ENCODE assay signal across 8 mouse cellular contexts in genomic region chr11:93884901-93885571, GRCm38 (mm10). TPM values are rescaled to one million over a fixed set of nuclear protein-coding genes. Genes with fewer than 3 reads are reported as not detected.
DNase-seq lines count a peak whose midpoint lies in the region; ATAC-seq lines count a peak whose summit lies in the region.

No protein-coding gene starts in this region.

- no peaks in the 10 kb centered on the region for H3K9me3 ChIP-seq in midbrain, embryonic 16.5 days (replicated peaks; ENCODE audit: control insufficient read depth, low read length, poor library complexity, severe bottlenecking)
- H3K9me3 ChIP-seq in stomach, embryonic 14.5 days (ENCODE audit: control insufficient read depth, low read depth, low read length): no peaks in the 10 kb centered on the region

- H3K9ac ChIP-seq in midbrain, embryonic 16.5 days (ENCODE audit: low read depth, low read length): peak overlapping the region; percentile 78
- peak overlapping the region; percentile 93 for H3K9ac ChIP-seq in stomach, embryonic 14.5 days (replicated peaks; ENCODE audit: low read depth, low read length)

- H3K27me3 ChIP-seq in midbrain, embryonic 16.5 days (ENCODE audit: control insufficient read depth, insufficient read depth, low read depth, low read length): no peaks in the 10 kb centered on the region
- no peaks in the 10 kb centered on the region for H3K27me3 ChIP-seq in stomach, embryonic 14.5 days (ENCODE audit: control insufficient read depth, insufficient read depth, low read length)

- peak overlapping the region; percentile 62 for H3K4me3 ChIP-seq in midbrain, embryonic 16.5 days (ENCODE audit: low read depth, low read length)
- peak overlapping the region; percentile 97 for H3K4me3 ChIP-seq in stomach, embryonic 14.5 days (ENCODE audit: low read depth, low read length)

- H3K4me2 ChIP-seq in midbrain, embryonic 16.5 days (ENCODE audit: low read length): peak overlapping the region; percentile 81
- H3K4me2 ChIP-seq in stomach, embryonic 14.5 days (replicated peaks; ENCODE audit: low read depth, low read length): peak overlapping the region; percentile 53

- peak; percentile 49 for ATAC-seq in midbrain, embryonic 16.5 days
- peak; percentile 49 for ATAC-seq in stomach, embryonic 14.5 days (ENCODE audit: insufficient number of reproducible peaks, insufficient read depth, low FRiP score, low read depth)

- peak; percentile 76 to 80 for DNase-seq in B cell, adult 2 months
- peak; percentile 79 for DNase-seq in adrenal gland, postnatal 10 days
- DNase-seq in embryo, embryonic 9.5 days (ENCODE audit: extremely low spot score): peak; percentile 71
- DNase-seq in heart, adult 11 months: peak; percentile 95
- DNase-seq in kidney, adult 8-10 months: peak; percentile 46 to 48
- peak; percentile 89 for DNase-seq in liver

- peaks cover 31% of the 10 kb centered on the region for H3K4me1 ChIP-seq in midbrain, embryonic 16.5 days (ENCODE audit: control insufficient read depth, insufficient read depth, low read length)
- peaks cover 30% of the 10 kb centered on the region for H3K4me1 ChIP-seq in stomach, embryonic 14.5 days (ENCODE audit: control insufficient read depth, insufficient read depth, low read length)

- under 1% methylated on average over 70 of the region's 81 CpGs for WGBS in midbrain, embryonic 16.5 days
- WGBS in stomach, embryonic 14.5 days: under 1% methylated on average over 75 of the region's 81 CpGs

- H3K36me3 ChIP-seq in midbrain, embryonic 16.5 days (ENCODE audit: control insufficient read depth, insufficient read depth, low read length): peaks cover 6% of the 10 kb centered on the region; the same call in 1 of the 2 replicates
- peaks cover 2% of the 10 kb centered on the region for H3K36me3 ChIP-seq in stomach, embryonic 14.5 days (ENCODE audit: control insufficient read depth, insufficient read depth, low read length)

- peak overlapping the region; percentile 95 for H3K27ac ChIP-seq in midbrain, embryonic 16.5 days (ENCODE audit: low read length)
- H3K27ac ChIP-seq in stomach, embryonic 14.5 days (ENCODE audit: low read length): peak overlapping the region; percentile 95

RNA-seq across cellular contexts. Expression of gene Utp18, which starts 0.5 kb away (rescaled TPM):
- 10 to 100 TPM; 18.7 to 19.5 TPM for total RNA-seq in adrenal gland, postnatal 10 days (2021)
- 31.1 and 32.5 TPM in 2 replicates for polyA plus RNA-seq in midbrain, embryonic 16.5 days (2015; fragmentation: Nextera tagmentation; extraction: Ambion mirVana)
- 24.9 and 30.6 TPM in 2 replicates for polyA plus RNA-seq in stomach, embryonic 14.5 days (2014; fragmentation: Nextera tagmentation; extraction: Ambion mirVana)

RNA-seq across cellular contexts. Expression of gene Mbtd1, which starts 0.6 kb away (rescaled TPM):
- total RNA-seq in adrenal gland, postnatal 10 days (2021): 10 to 100 TPM; 40.5 to 50.0 TPM
- polyA plus RNA-seq in midbrain, embryonic 16.5 days (2015; fragmentation: Nextera tagmentation; extraction: Ambion mirVana): 19.8 and 23.8 TPM in 2 replicates
- polyA plus RNA-seq in stomach, embryonic 14.5 days (2014; fragmentation: Nextera tagmentation; extraction: Ambion mirVana): 30.5 and 31.1 TPM in 2 replicates

Comparison
In these comparisons a context has a peak if more than half of its experiments do, and no peak if none do; other contexts are left out.
1. Peak in every context shown above with its lines: DNase-seq, ATAC-seq, H3K4me3 ChIP-seq and H3K27ac ChIP-seq.